Mouse (Mus musculus): ENCODE results near the gene Dnhd1. TPM values are rescaled to one million over a fixed set of nuclear protein-coding genes. Genes with fewer than 3 reads are reported as not detected.

Dnhd1 gene
- polyA plus RNA-seq, 1 experiment = 0.68 TPM

GRCm38 (mm10) chr7:105726144-105726979 lies 75.7 kb downstream of the Dnhd1 start:
- no peak for TF ChIP-seq MAX (IDR thresholded peaks at IDR 0.05; ENCODE audit: low read depth)
- TF ChIP-seq E2F4 (IDR thresholded peaks at IDR 0.05; ENCODE audit: insufficient read depth) = no peak
- no peak for TF ChIP-seq TCF12 (IDR thresholded peaks at IDR 0.05; ENCODE audit: insufficient read depth, poor library complexity, severe bottlenecking)
- TF ChIP-seq MYOD1 (IDR thresholded peaks at IDR 0.05; ENCODE audit: control insufficient read depth in 1 of 3, insufficient read length in 2 of 3, low read depth in 2 of 3) = no peak
- TF ChIP-seq USF1 (IDR thresholded peaks at IDR 0.05; ENCODE audit: low read depth) = no peak
- TF ChIP-seq SRF (IDR thresholded peaks at IDR 0.05; ENCODE audit: control insufficient read depth, insufficient read length, low read depth) = no peak
- no peak for TF ChIP-seq MYOG (IDR thresholded peaks at IDR 0.05; ENCODE audit: control insufficient read depth in 1 of 3, insufficient read depth in 1 of 3, insufficient read length in 2 of 3, low read depth in 2 of 3)
- TF ChIP-seq POLR2A (IDR thresholded peaks at IDR 0.05; ENCODE audit: insufficient read length, low read depth) = no peak
- no peak for TF ChIP-seq POLR2AphosphoS2 (IDR thresholded peaks at IDR 0.05; ENCODE audit: insufficient read length, low read depth)
- TF ChIP-seq TCF3 (IDR thresholded peaks at IDR 0.05; ENCODE audit: insufficient read length, low read depth) = no peak
- TF ChIP-seq CEBPB (IDR thresholded peaks at IDR 0.05; ENCODE audit: insufficient read depth, poor library complexity, severe bottlenecking) = no peak
- no peak for TF ChIP-seq REST (IDR thresholded peaks at IDR 0.05; ENCODE audit: insufficient read depth, insufficient read length)
- Histone ChIP-seq H3K79me2 (ENCODE audit: control insufficient read depth, insufficient read depth) (no peaks in the 10 kb centered on the region), H3K4me2 (ENCODE audit: low read depth) (no peak overlapping the region), H3ac (ENCODE audit: control insufficient read depth, insufficient read length) (no peak overlapping the region), H3K4me3 (no peak overlapping the region), H3K27me3 (ENCODE audit: control insufficient read depth, insufficient read depth, insufficient read length) (no peaks in the 10 kb centered on the region), H3K36me3 (ENCODE audit: control insufficient read depth, insufficient read depth) (peaks cover 15% of the 10 kb centered on the region)

- H3K36me3 ChIP-seq (ENCODE audit: control insufficient read depth, insufficient read depth) = peaks cover 21% of the 10 kb centered on the region
- no peak overlapping the region for H3K4me2 ChIP-seq (ENCODE audit: low read depth)
- no peak overlapping the region for H3K4me3 ChIP-seq
- H3K79me2 ChIP-seq (ENCODE audit: control insufficient read depth, insufficient read depth) = no peaks in the 10 kb centered on the region
- TF ChIP-seq MYOD1 (IDR thresholded peaks at IDR 0.05; ENCODE audit: control insufficient read depth in 1 of 3, insufficient read length in 2 of 3, low read depth in 2 of 3) (no peak), MYOG (IDR thresholded peaks at IDR 0.05; ENCODE audit: control insufficient read depth in 1 of 3, insufficient read depth in 1 of 3, insufficient read length in 2 of 3, low read depth in 2 of 3) (no peak), USF1 (IDR thresholded peaks at IDR 0.05; ENCODE audit: low read depth) (no peak), E2F4 (IDR thresholded peaks at IDR 0.05; ENCODE audit: insufficient read depth) (no peak), SRF (IDR thresholded peaks at IDR 0.05; ENCODE audit: control insufficient read depth, insufficient read length, low read depth) (no peak), TCF12 (IDR thresholded peaks at IDR 0.05; ENCODE audit: insufficient read depth, poor library complexity, severe bottlenecking) (no peak), TCF3 (IDR thresholded peaks at IDR 0.05; ENCODE audit: insufficient read length, low read depth) (no peak), MAX (IDR thresholded peaks at IDR 0.05; ENCODE audit: low read depth) (no peak), POLR2AphosphoS2 (IDR thresholded peaks at IDR 0.05; ENCODE audit: insufficient read length, low read depth) (no peak), CEBPB (IDR thresholded peaks at IDR 0.05; ENCODE audit: insufficient read depth, poor library complexity, severe bottlenecking) (no peak), POLR2A (IDR thresholded peaks at IDR 0.05; ENCODE audit: insufficient read length, low read depth) (no peak), REST (IDR thresholded peaks at IDR 0.05; ENCODE audit: insufficient read depth, insufficient read length) (no peak)
- no peaks in the 10 kb centered on the region for H3K27me3 ChIP-seq (ENCODE audit: control insufficient read depth, insufficient read depth, insufficient read length)
- no peak overlapping the region for H3ac ChIP-seq (ENCODE audit: control insufficient read depth, insufficient read length)
Observed at GRCm38 (mm10) chr7:105726980-105727325, 76.3 kb downstream of the Dnhd1 start.

- Histone ChIP-seq H3K27me3 (ENCODE audit: control insufficient read depth, insufficient read depth, insufficient read length) (no peaks in the 10 kb centered on the region), H3K4me2 (ENCODE audit: low read depth) (no peak overlapping the region), H3K4me3 (no peak overlapping the region), H3ac (ENCODE audit: control insufficient read depth, insufficient read length) (no peak overlapping the region), H3K36me3 (ENCODE audit: control insufficient read depth, insufficient read depth) (peaks cover 33% of the 10 kb centered on the region), H3K79me2 (ENCODE audit: control insufficient read depth, insufficient read depth) (peaks cover 4% of the 10 kb centered on the region)
- TF ChIP-seq SRF (IDR thresholded peaks at IDR 0.05; ENCODE audit: control insufficient read depth, insufficient read length, low read depth) (no peak), CEBPB (IDR thresholded peaks at IDR 0.05; ENCODE audit: insufficient read depth, poor library complexity, severe bottlenecking) (no peak), E2F4 (IDR thresholded peaks at IDR 0.05; ENCODE audit: insufficient read depth) (no peak), MYOG (IDR thresholded peaks at IDR 0.05; ENCODE audit: control insufficient read depth in 1 of 3, insufficient read depth in 1 of 3, insufficient read length in 2 of 3, low read depth in 2 of 3) (no peak), REST (IDR thresholded peaks at IDR 0.05; ENCODE audit: insufficient read depth, insufficient read length) (no peak), MYOD1 (IDR thresholded peaks at IDR 0.05; ENCODE audit: control insufficient read depth in 1 of 3, insufficient read length in 2 of 3, low read depth in 2 of 3) (no peak)
Observed at GRCm38 (mm10) chr7:105728701-105729428, 78.2 kb downstream of the Dnhd1 start.

- Histone ChIP-seq H3K4me3 (no peak overlapping the region), H3K27me3 (ENCODE audit: control insufficient read depth, insufficient read depth, insufficient read length) (no peaks in the 10 kb centered on the region), H3K79me2 (ENCODE audit: control insufficient read depth, insufficient read depth) (peaks cover 44% of the 10 kb centered on the region), H3K36me3 (ENCODE audit: control insufficient read depth, insufficient read depth) (peaks cover 30% of the 10 kb centered on the region), H3ac (ENCODE audit: control insufficient read depth, insufficient read length) (no peak overlapping the region), H3K4me2 (ENCODE audit: low read depth) (no peak overlapping the region)
- TF ChIP-seq POLR2A (IDR thresholded peaks at IDR 0.05; ENCODE audit: insufficient read length, low read depth) (no peak), POLR2AphosphoS2 (IDR thresholded peaks at IDR 0.05; ENCODE audit: insufficient read length, low read depth) (no peak), SRF (IDR thresholded peaks at IDR 0.05; ENCODE audit: control insufficient read depth, insufficient read length, low read depth) (no peak), CEBPB (IDR thresholded peaks at IDR 0.05; ENCODE audit: insufficient read depth, poor library complexity, severe bottlenecking) (no peak), MAX (IDR thresholded peaks at IDR 0.05; ENCODE audit: low read depth) (no peak), MYOG (IDR thresholded peaks at IDR 0.05; ENCODE audit: control insufficient read depth in 1 of 3, insufficient read depth in 1 of 3, insufficient read length in 2 of 3, low read depth in 2 of 3) (no peak), REST (IDR thresholded peaks at IDR 0.05; ENCODE audit: insufficient read depth, insufficient read length) (no peak)
Observed at GRCm38 (mm10) chr7:105733836-105734235, 83.2 kb downstream of the Dnhd1 start.
